Mouse (Mus musculus) heart, adult 18-20 months (tissue): ENCODE data around the gene Klhl36. TPM values are rescaled to one million over a fixed set of nuclear protein-coding genes. Genes with fewer than 3 reads are reported as not detected.

Experiments
- total RNA-seq, 2 experiments: library from RNA; stranded (reverse); gene quantifications; 2 replicates each; pipeline ENCODE4 v1.2.3; 2021

Gene Klhl36
- total RNA-seq, 2 experiments from 2014 or later, result 2.3 to 3.0 TPM

Other genes starting within 250 kb of the Klhl36 start
- gene Adad2, start 249.5 kb upstream of the Klhl36 start, total RNA-seq, result not detected
- gene Kcng4, start 226.6 kb upstream of the Klhl36 start, total RNA-seq, result under 1 TPM in 1 of 2 experiments, not detected in 1; 0.15 TPM
- 10 to 100 TPM; 26.5 to 28.0 TPM for gene Wfdc1, start 195.9 kb upstream of the Klhl36 start, total RNA-seq
- gene Atp2c2, start 162.3 kb upstream of the Klhl36 start, total RNA-seq, result under 1 TPM; 0.12 to 0.21 TPM
- gene Tldc1, start 83.8 kb upstream of the Klhl36 start, total RNA-seq, result 10 to 100 TPM; 11.5 to 14.2 TPM
- gene Cotl1, start 21.7 kb upstream of the Klhl36 start, total RNA-seq, result 10 to 100 TPM; 16.7 to 22.9 TPM
- gene Usp10, start 48.1 kb downstream of the Klhl36 start, total RNA-seq, result 10 to 100 TPM; 45.6 to 51.4 TPM
- gene Gm20388, start 48.6 kb downstream of the Klhl36 start, total RNA-seq, result 1 to 10 TPM in 1 of 2 experiments, not detected in 1; 4.0 TPM
- 10 to 100 TPM; 25.1 to 27.1 TPM for gene Crispld2, start 130.2 kb downstream of the Klhl36 start, total RNA-seq
- gene Zdhhc7, start 239.2 kb downstream of the Klhl36 start, total RNA-seq, result 10 to 100 TPM; 36.6 to 38.6 TPM